Mouse (Mus musculus) liver, embryonic 13.5 days (tissue): ENCODE measurements at regions not wholly inside any gene's neighbourhood (a gene's known extent, or its start where the extent isn't known, plus 50 kb on each side); places are given as distances from the start of the nearest gene placed in this dataset.

Source experiments
- ATAC-seq: fragments of 200-750 bp; cut with Nextera tagmentation; 2 replicates; pipeline ENCODE4 v1.8.0; 2017; ENCODE audit warnings: low read depth, mild to moderate bottlenecking, moderate number of reproducible peaks, moderate library complexity
- DNase-seq: peaks from one replicate; pipeline ENCODE4 v3.0.0; 2022
- H3K27ac ChIP-seq: fragments of 300-500 bp; sonication (generic); 2 replicates; pipeline ENCODE4 v1.5.1; 2015; ENCODE audit warnings: moderate library complexity, mild to moderate bottlenecking, inconsistent platforms
- H3K27me3 ChIP-seq: fragments of 300-500 bp; sonication (generic); 2 replicates; pipeline ENCODE4 v1.6.1; 2015; ENCODE audit warnings: mild to moderate bottlenecking, inconsistent platforms
- H3K36me3 ChIP-seq: fragments of 300-500 bp; sonication (generic); 2 replicates; pipeline ENCODE4 v1.6.1; 2015; ENCODE audit warnings: mild to moderate bottlenecking, inconsistent platforms
- H3K4me1 ChIP-seq: fragments of 300-500 bp; sonication (generic); replicated peaks from 2 replicates; pipeline ENCODE4 v1.6.1; 2015; ENCODE audit warnings: inconsistent platforms
- H3K4me2 ChIP-seq: fragments of 300-500 bp; sonication (generic); 2 replicates; pipeline ENCODE4 v1.6.1; 2015; ENCODE audit warnings: inconsistent platforms, mild to moderate bottlenecking, moderate library complexity
- H3K4me3 ChIP-seq: fragments of 300-500 bp; sonication (generic); replicated peaks from 2 replicates; pipeline ENCODE4 v1.5.1; 2015; ENCODE audit warnings: mild to moderate bottlenecking, inconsistent platforms
- H3K9ac ChIP-seq: fragments of 300-500 bp; sonication (generic); 2 replicates; pipeline ENCODE4 v1.6.1; 2015; ENCODE audit warnings: mild to moderate bottlenecking, inconsistent platforms
- H3K9me3 ChIP-seq: fragments of 300-500 bp; sonication (generic); replicated peaks from 2 replicates; pipeline ENCODE4 v1.6.1; 2016; ENCODE audit warnings: inconsistent platforms
- WGBS: fragments of 180-500 bp; shearing (Covaris S2); methylation state at CpG from one replicate; pipeline ENCODE4 v1.1.7; 2015; ENCODE audit not compliant: insufficient replicate concordance; 5-methylcytosine and 5-hydroxymethylcytosine counted together

GRCm38 (mm10) chr16:55636667-55637450 lies 201.8 kb downstream of the Nfkbiz start:
- Histone ChIP-seq H3K36me3 (no peaks in the 10 kb centered on the region), H3K4me1 (no peaks in the 10 kb centered on the region), H3K27me3 (no peaks in the 10 kb centered on the region), H3K9ac (no peak overlapping the region), H3K27ac (no peak overlapping the region), H3K9me3 (no peaks in the 10 kb centered on the region), H3K4me3 (no peak overlapping the region), H3K4me2 (no peak overlapping the region)
- DNase-seq = no peak
- ATAC-seq = no peak
- 33% methylated on average over 3 of the region's 3 CpGs for WGBS

GRCm38 (mm10) chr16:55636224-55636623 lies 202.5 kb downstream of the Nfkbiz start:
- H3K9ac ChIP-seq = no peak overlapping the region
- H3K36me3 ChIP-seq = no peaks in the 10 kb centered on the region
- no peaks in the 10 kb centered on the region for H3K4me1 ChIP-seq
- H3K4me3 ChIP-seq = no peak overlapping the region
- H3K27me3 ChIP-seq = no peaks in the 10 kb centered on the region
- no peak overlapping the region for H3K4me2 ChIP-seq
- DNase-seq (no peak), ATAC-seq (no peak)
- 65% methylated on average over 4 of the region's 4 CpGs for WGBS
- H3K27ac ChIP-seq = no peak overlapping the region
- H3K9me3 ChIP-seq = no peaks in the 10 kb centered on the region

- H3K27ac ChIP-seq = no peak overlapping the region
- H3K4me1 ChIP-seq = no peaks in the 10 kb centered on the region
- WGBS = 43% methylated on average over 1 of the region's 1 CpGs
- H3K9ac ChIP-seq = no peak overlapping the region
- no peaks in the 10 kb centered on the region for H3K36me3 ChIP-seq
- no peaks in the 10 kb centered on the region for H3K27me3 ChIP-seq
- ATAC-seq (no peak), DNase-seq (no peak)
- H3K4me2 ChIP-seq = no peak overlapping the region
- no peaks in the 10 kb centered on the region for H3K9me3 ChIP-seq
- H3K4me3 ChIP-seq = no peak overlapping the region
Observed at GRCm38 (mm10) chr16:55634691-55635090, 204.0 kb downstream of the Nfkbiz start.

- Histone ChIP-seq H3K9ac (no peak overlapping the region), H3K36me3 (no peaks in the 10 kb centered on the region), H3K4me2 (no peak overlapping the region), H3K9me3 (no peaks in the 10 kb centered on the region), H3K4me3 (no peak overlapping the region), H3K27ac (no peak overlapping the region), H3K4me1 (no peaks in the 10 kb centered on the region), H3K27me3 (no peaks in the 10 kb centered on the region)
- 61% methylated on average over 3 of the region's 3 CpGs for WGBS
- DNase-seq (no peak), ATAC-seq (no peak)
Observed at GRCm38 (mm10) chr16:55632220-55632619, 206.5 kb downstream of the Nfkbiz start.

GRCm38 (mm10) chr16:55631637-55632036 lies 207.1 kb downstream of the Nfkbiz start:
- H3K9me3 ChIP-seq = no peaks in the 10 kb centered on the region
- 57% methylated on average over 2 of the region's 2 CpGs for WGBS
- H3K27ac ChIP-seq = no peak overlapping the region
- no peak overlapping the region for H3K9ac ChIP-seq
- H3K27me3 ChIP-seq = no peaks in the 10 kb centered on the region
- ATAC-seq (no peak), DNase-seq (no peak)
- H3K4me3 ChIP-seq = no peak overlapping the region
- H3K36me3 ChIP-seq = no peaks in the 10 kb centered on the region
- H3K4me2 ChIP-seq = no peak overlapping the region
- no peaks in the 10 kb centered on the region for H3K4me1 ChIP-seq

GRCm38 (mm10) chr16:55631048-55631447 lies 207.7 kb downstream of the Nfkbiz start:
- Histone ChIP-seq H3K9me3 (no peaks in the 10 kb centered on the region), H3K9ac (no peak overlapping the region), H3K27ac (no peak overlapping the region), H3K27me3 (no peaks in the 10 kb centered on the region), H3K4me2 (no peak overlapping the region), H3K36me3 (no peaks in the 10 kb centered on the region), H3K4me3 (no peak overlapping the region), H3K4me1 (no peaks in the 10 kb centered on the region)
- DNase-seq = no peak
- ATAC-seq = no peak
- 55% methylated on average over 2 of the region's 2 CpGs for WGBS

- 79% methylated on average over 1 of the region's 1 CpGs for WGBS
- Histone ChIP-seq H3K27ac (no peak overlapping the region), H3K9ac (no peak overlapping the region)
Observed at GRCm38 (mm10) chr16:55627531-55627930, 211.2 kb downstream of the Nfkbiz start.

GRCm38 (mm10) chr16:55623422-55623821 lies 215.3 kb downstream of the Nfkbiz start:
- no peak for ATAC-seq
- Histone ChIP-seq H3K27ac (no peak overlapping the region), H3K4me3 (no peak overlapping the region), H3K9ac (no peak overlapping the region), H3K4me1 (no peaks in the 10 kb centered on the region), H3K36me3 (no peaks in the 10 kb centered on the region), H3K9me3 (no peaks in the 10 kb centered on the region), H3K4me2 (no peak overlapping the region), H3K27me3 (no peaks in the 10 kb centered on the region)
- no peak for DNase-seq

More at GRCm38 (mm10) chr16:55627531-55627930, 211.2 kb downstream of the Nfkbiz start:
- no peaks in the 10 kb centered on the region for H3K27me3 ChIP-seq
- no peaks in the 10 kb centered on the region for H3K36me3 ChIP-seq
- H3K4me2 ChIP-seq = no peak overlapping the region
- no peak overlapping the region for H3K4me3 ChIP-seq
- no peaks in the 10 kb centered on the region for H3K4me1 ChIP-seq
- no peak for DNase-seq
- ATAC-seq = no peak
- no peaks in the 10 kb centered on the region for H3K9me3 ChIP-seq

- no peaks in the 10 kb centered on the region for H3K27me3 ChIP-seq
- 58% methylated on average over 3 of the region's 3 CpGs for WGBS
- no peak overlapping the region for H3K9ac ChIP-seq
- DNase-seq (no peak), ATAC-seq (no peak)
- no peak overlapping the region for H3K4me2 ChIP-seq
- H3K4me3 ChIP-seq = no peak overlapping the region
- H3K27ac ChIP-seq = no peak overlapping the region
- H3K36me3 ChIP-seq = no peaks in the 10 kb centered on the region
- no peaks in the 10 kb centered on the region for H3K9me3 ChIP-seq
- H3K4me1 ChIP-seq = no peaks in the 10 kb centered on the region
Observed at GRCm38 (mm10) chr16:55619731-55620130, 219.0 kb downstream of the Nfkbiz start.

- no peak overlapping the region for H3K4me3 ChIP-seq
- H3K27ac ChIP-seq = no peak overlapping the region
- no peak overlapping the region for H3K4me2 ChIP-seq
- H3K4me1 ChIP-seq = no peaks in the 10 kb centered on the region
- 54% methylated on average over 3 of the region's 3 CpGs for WGBS
- H3K36me3 ChIP-seq = no peaks in the 10 kb centered on the region
- DNase-seq (no peak), ATAC-seq (no peak)
- no peak overlapping the region for H3K9ac ChIP-seq
- no peaks in the 10 kb centered on the region for H3K9me3 ChIP-seq
- H3K27me3 ChIP-seq = no peaks in the 10 kb centered on the region
Observed at GRCm38 (mm10) chr16:55617958-55618357, 220.7 kb downstream of the Nfkbiz start.

- no peak overlapping the region for H3K4me2 ChIP-seq
- DNase-seq = no peak
- H3K27ac ChIP-seq = no peak overlapping the region
- ATAC-seq = no peak
- H3K9me3 ChIP-seq = no peaks in the 10 kb centered on the region
- H3K4me1 ChIP-seq = no peaks in the 10 kb centered on the region
- no peak overlapping the region for H3K4me3 ChIP-seq
- no peaks in the 10 kb centered on the region for H3K27me3 ChIP-seq
- WGBS = 51% methylated on average over 4 of the region's 4 CpGs
- no peak overlapping the region for H3K9ac ChIP-seq
- H3K36me3 ChIP-seq = no peaks in the 10 kb centered on the region
Observed at GRCm38 (mm10) chr16:55617506-55617905, 221.2 kb downstream of the Nfkbiz start.

GRCm38 (mm10) chr16:55616408-55617120 lies 222.1 kb downstream of the Nfkbiz start:
- no peaks in the 10 kb centered on the region for H3K4me1 ChIP-seq
- H3K27me3 ChIP-seq = no peaks in the 10 kb centered on the region
- ATAC-seq (no peak), DNase-seq (no peak)
- no peak overlapping the region for H3K9ac ChIP-seq
- no peaks in the 10 kb centered on the region for H3K36me3 ChIP-seq
- H3K4me2 ChIP-seq = no peak overlapping the region
- 36% methylated on average over 1 of the region's 1 CpGs for WGBS
- H3K27ac ChIP-seq = no peak overlapping the region
- H3K9me3 ChIP-seq = no peaks in the 10 kb centered on the region
- no peak overlapping the region for H3K4me3 ChIP-seq
